Mouse (Mus musculus) MEL (cell line): ENCODE data around the gene Rhoa.

ENCODE experiments used
- CTCF ChIP-seq, 3 experiments: IDR thresholded peaks in 2 of 3; conservative IDR thresholded peaks in 1 of 3; 2 replicates each; pipeline ENCODE4 v1.5.1; 2011 to 2012; ENCODE audit warnings: low read length in 3 of 3, low read depth in 2 of 3, mild to moderate bottlenecking in 2 of 3, improper control_type of control experiment in 1 of 3, inconsistent platforms in 1 of 3, mixed read lengths in 1 of 3, moderate library complexity in 1 of 3; ENCODE audit not compliant: control insufficient read depth in 1 of 3, insufficient read depth in 1 of 3, poor library complexity in 1 of 3, severe bottlenecking in 1 of 3
- EP300 ChIP-seq, 2 experiments: IDR thresholded peaks; 2 replicates each; pipeline ENCODE4 v1.6.1; 2011; ENCODE audit warnings: improper control_type of control experiment in 2 of 2, low read length in 2 of 2, low read depth in 1 of 2, mild to moderate bottlenecking in 1 of 2
- ETS1 ChIP-seq: IDR thresholded peaks from 2 replicates; pipeline ENCODE4 v1.6.1; 2012; ENCODE audit warnings: low read depth, mild to moderate bottlenecking, inconsistent platforms, low read length, improper control_type of control experiment, moderate library complexity
- GATA1 ChIP-seq: IDR thresholded peaks from 2 replicates; pipeline ENCODE4 v1.6.1; 2011; ENCODE audit warnings: low read depth, low read length, improper control_type of control experiment
- JUND ChIP-seq: IDR thresholded peaks from 2 replicates; pipeline ENCODE4 v1.6.1; 2011; ENCODE audit warnings: low read depth, mild to moderate bottlenecking, improper control_type of control experiment, low read length
- POLR2A ChIP-seq, 2 experiments: IDR thresholded peaks; 2 replicates each; pipeline ENCODE4 v1.6.1; 2011 to 2012; ENCODE audit warnings: low read length in 2 of 2, mild to moderate bottlenecking in 2 of 2, control low read depth in 1 of 2, improper control_type of control experiment in 1 of 2, low read depth in 1 of 2, moderate library complexity in 1 of 2; ENCODE audit not compliant: control insufficient read depth in 1 of 2, insufficient read depth in 1 of 2, poor library complexity in 1 of 2
- ZKSCAN1 ChIP-seq: IDR thresholded peaks from 2 replicates; pipeline ENCODE4 v1.6.1; 2012; ENCODE audit warnings: low read depth, mild to moderate bottlenecking, inconsistent platforms, low read length, improper control_type of control experiment, moderate library complexity
- ZNF384 ChIP-seq: IDR thresholded peaks from 2 replicates; pipeline ENCODE4 v1.6.1; 2012; ENCODE audit warnings: low read depth, mild to moderate bottlenecking, inconsistent platforms, low read length, improper control_type of control experiment

DNA sequence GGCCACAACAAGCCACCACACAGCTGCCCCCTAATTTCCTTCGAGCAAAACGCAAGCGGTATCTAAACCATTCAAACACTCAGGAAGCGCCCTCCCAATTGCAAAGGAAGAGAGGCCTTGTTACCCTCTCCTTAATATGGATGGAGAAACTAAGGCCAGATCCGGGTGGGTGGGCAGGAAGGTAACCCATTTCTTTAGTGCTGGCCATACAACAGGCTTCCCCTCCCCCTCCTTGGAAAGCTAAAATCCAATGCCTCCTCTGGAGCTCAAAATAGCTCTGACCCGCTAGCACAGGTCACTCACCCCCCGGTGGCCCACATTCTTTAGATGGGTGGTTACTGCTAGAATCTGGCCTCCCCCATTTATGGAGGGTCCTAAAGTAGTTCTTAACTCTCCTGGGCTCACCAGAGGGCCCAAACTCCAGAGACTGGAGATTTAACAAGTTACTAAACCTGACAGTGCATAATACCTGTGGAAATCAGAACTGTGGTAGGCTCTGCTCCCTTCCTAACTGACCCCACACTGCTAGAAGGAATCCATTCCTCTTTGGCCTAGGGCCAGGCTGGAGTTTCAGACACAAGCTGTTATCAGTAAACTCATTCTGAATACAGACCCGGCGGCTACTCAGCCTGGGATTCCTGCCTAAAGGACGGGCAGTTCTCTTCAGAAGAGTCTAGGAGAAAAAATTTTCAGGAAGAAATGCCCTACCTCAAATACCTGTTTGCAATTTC, 41.6 kb upstream of the Rhoa start:
- TF ChIP-seq ZNF384 (no peak), POLR2A (IDR thresholded peaks at IDR 0.05; ENCODE audit: control insufficient read depth in 1 of 2, insufficient read depth in 1 of 2, low read depth in 1 of 2, low read length in 2 of 2, poor library complexity in 1 of 2) (0 out of 4 replicates have a peak, but pooled peaks of 1 of the 2 experiments have one; percentile 6), EP300 (IDR thresholded peaks at IDR 0.05; ENCODE audit: low read depth in 1 of 2, low read length in 2 of 2) (0 out of 4 replicates have a peak, but pooled peaks of 1 of the 2 experiments have one; percentile 6), ZKSCAN1 (no peak), JUND (no peak), ETS1 (no peak), GATA1 (no peak), CTCF (IDR thresholded peaks at IDR 0.05 in 2 of 3, conservative IDR thresholded peaks at IDR 0.05 in 1 of 3; ENCODE audit: control insufficient read depth in 1 of 3, insufficient read depth in 1 of 3, low read depth in 2 of 3, low read length in 3 of 3, poor library complexity in 1 of 3, severe bottlenecking in 1 of 3) (no peak)
